ENCODE assay signal across 9 mouse cellular contexts in genomic region chr1:135544504-135545146, GRCm38 (mm10).
DNase-seq lines count a peak whose midpoint lies in the region; ATAC-seq and TF ChIP-seq lines count a peak whose summit lies in the region.
"Had no signal": no experiment of that assay in that cellular context is flagged by ENCODE, and none has a peak within 500 bp of the region (broad histone marks: within the 10 kb centered on the region; RNA-seq: fewer than 3 reads in every experiment).

No protein-coding gene starts in this region.

- no peak overlapping the region for H3K9ac ChIP-seq in heart, embryonic 11.5 days (ENCODE audit: low read depth, low read length)
- no peak overlapping the region for H3K9ac ChIP-seq in hindbrain, postnatal 0 days (replicated peaks; ENCODE audit: low read length)
- no peak overlapping the region for H3K9ac ChIP-seq in midbrain, embryonic 11.5 days (ENCODE audit: low read length)

- no peak overlapping the region for H3K27ac ChIP-seq in heart, embryonic 11.5 days (ENCODE audit: low read depth, low read length)
- peak overlapping the region; percentile 45; the same call in 1 of the 2 replicates for H3K27ac ChIP-seq in hindbrain, postnatal 0 days
- no peak overlapping the region for H3K27ac ChIP-seq in midbrain, embryonic 11.5 days (ENCODE audit: low read depth, low read length)

- H3K4me1 ChIP-seq in heart, embryonic 11.5 days (ENCODE audit: control insufficient read depth, insufficient read depth, low read length): peaks cover 47% of the 10 kb centered on the region
- peaks cover 31% of the 10 kb centered on the region for H3K4me1 ChIP-seq in hindbrain, postnatal 0 days (ENCODE audit: insufficient read depth, low read length)
- peaks cover 15% of the 10 kb centered on the region for H3K4me1 ChIP-seq in midbrain, embryonic 11.5 days (ENCODE audit: control insufficient read depth, insufficient read depth, low read length)

- H3K4me3 ChIP-seq in heart, embryonic 11.5 days (ENCODE audit: low read depth, low read length): no peak overlapping the region
- H3K4me3 ChIP-seq in hindbrain, postnatal 0 days (ENCODE audit: low read length): no peak overlapping the region
- H3K4me3 ChIP-seq in midbrain, embryonic 11.5 days (ENCODE audit: low read depth, low read length): no peak overlapping the region

- DNase-seq in heart, adult 11 months: peak; percentile 98
- DNase-seq in cerebellum, postnatal 14 days: peak; percentile 93 to 95
- peak; percentile 78 to 82 for DNase-seq in frontal cortex, postnatal 25 days (ENCODE audit: low spot score in 2 of 2)
- DNase-seq in hindbrain, postnatal 0 days (ENCODE audit: low spot score): peak; percentile 95
- DNase-seq in left cerebral cortex, postnatal 10 days (ENCODE audit: extremely low spot score in 1 of 2, low spot score in 2 of 2): peak; percentile 82 to 87
- peak; percentile 97 for DNase-seq in midbrain, embryonic 11.5 days (ENCODE audit: low spot score, missing footprints)
- peak; percentile 75 to 79 for DNase-seq in right cerebral cortex, postnatal 36 days (ENCODE audit: low spot score in 2 of 2)

- H3K4me2 ChIP-seq in heart, embryonic 11.5 days: no peak overlapping the region
- 0 out of 2 replicates have a peak overlapping the region, but pooled peaks have one; percentile 13 for H3K4me2 ChIP-seq in hindbrain, postnatal 0 days (ENCODE audit: low read depth, low read length)
- H3K4me2 ChIP-seq in midbrain, embryonic 11.5 days: no peak overlapping the region

- 41% methylated on average over 16 of the region's 16 CpGs for WGBS in heart, embryonic 11.5 days (ENCODE audit: insufficient replicate concordance)
- 36% methylated on average over 16 of the region's 16 CpGs for WGBS in hindbrain, postnatal 0 days
- 39% methylated on average over 16 of the region's 16 CpGs for WGBS in midbrain, embryonic 11.5 days

- H3K27me3 ChIP-seq in heart, embryonic 11.5 days (ENCODE audit: control insufficient read depth, insufficient read depth, low read length): no peaks in the 10 kb centered on the region
- no peaks in the 10 kb centered on the region for H3K27me3 ChIP-seq in hindbrain, postnatal 0 days (ENCODE audit: insufficient read depth, low read length)
- no peaks in the 10 kb centered on the region for H3K27me3 ChIP-seq in midbrain, embryonic 11.5 days (ENCODE audit: control insufficient read depth, insufficient read depth, low read length)
- H3K27me3 ChIP-seq: Patski had no signal

- H3K36me3 ChIP-seq in heart, embryonic 11.5 days (ENCODE audit: control insufficient read depth, insufficient read depth, low read length): no peaks in the 10 kb centered on the region
- H3K36me3 ChIP-seq in hindbrain, postnatal 0 days (ENCODE audit: insufficient read depth, low read length): no peaks in the 10 kb centered on the region
- no peaks in the 10 kb centered on the region for H3K36me3 ChIP-seq in midbrain, embryonic 11.5 days (ENCODE audit: control insufficient read depth, insufficient read depth, low read length)

- TF ChIP-seq CTCF in hindbrain, postnatal 0 days (IDR thresholded peaks at IDR 0.05; ENCODE audit: low read depth): peak; percentile 96

- ATAC-seq in heart, embryonic 11.5 days (replicated peaks; ENCODE audit: insufficient number of reproducible peaks, low FRiP score, low TSS enrichment): no peak
- ATAC-seq in hindbrain, postnatal 0 days: peak; percentile 61
- peak; percentile 52; the same call in 1 of the 2 replicates for ATAC-seq in midbrain, embryonic 11.5 days (ENCODE audit: low FRiP score)
- ATAC-seq: Patski had no signal

- intact Hi-C loops in left cerebral cortex, postnatal 10 days (cut with DNase I): loop anchor here (2.0 to 5.0 kb wide), 3 partner anchors 38 to 153 kb away; no protein-coding TSS in a partner anchor

- H3K9me3 ChIP-seq in heart, embryonic 11.5 days (replicated peaks; ENCODE audit: control insufficient read depth, low read length): no peaks in the 10 kb centered on the region
- H3K9me3 ChIP-seq in hindbrain, postnatal 0 days (ENCODE audit: low read length): no peaks in the 10 kb centered on the region
- no peaks in the 10 kb centered on the region for H3K9me3 ChIP-seq in midbrain, embryonic 11.5 days (ENCODE audit: control insufficient read depth, low read length)
